Mouse (Mus musculus) subcutaneous adipose tissue, adult 2 months (tissue): ENCODE data around the gene Fam205c. TPM values are rescaled to one million over a fixed set of nuclear protein-coding genes. Genes with fewer than 3 reads are reported as not detected.

Source experiments
- polyA plus RNA-seq: library from polyadenylated mRNA; depleted of rRNA; stranded (reverse); fragments of >200 nt; gene quantifications from 2 replicates; pipeline ENCODE4 v1.2.3, GENCODE M21; 2012; ENCODE audit warnings: low replicate concordance; rRNA removed

The Fam205c gene
- not detected in 2 replicates for polyA plus RNA-seq

GRCm38 (mm10) chr4:42874134-42874533, at the start of gene Fam205c:
Fam205c (minus strand) TSS chr4:42874234.

GRCm38 (mm10) chr4:42916617-42917401, 42.8 kb upstream of the Fam205c start, which contains the start of gene Phf24:
Phf24 (plus strand) TSS chr4:42916660.

GRCm38 (mm10) chr4:42856671-42857070, 17.4 kb downstream of the Fam205c start, which contains the start of gene Gm12394:
Gm12394 (minus strand) TSS chr4:42856771.

DNA sequence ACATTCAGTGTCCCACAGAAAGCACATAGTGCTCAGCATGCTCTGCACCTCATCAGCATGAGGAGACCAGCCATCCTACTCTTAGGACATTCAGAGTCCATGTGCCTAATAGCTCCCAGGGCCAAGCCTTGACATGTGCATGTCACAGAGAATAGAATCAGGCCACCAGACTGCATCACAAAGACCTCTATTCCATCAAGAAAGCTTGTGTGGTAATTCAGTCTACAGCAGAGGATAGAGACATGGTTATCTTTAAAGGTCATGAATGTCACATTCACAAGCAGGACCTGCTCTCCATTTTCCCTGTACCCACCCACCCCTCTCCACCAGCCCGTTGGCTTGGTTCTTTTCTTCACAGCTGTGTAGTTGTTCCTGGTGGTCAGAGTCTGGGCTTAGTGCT, 20.2 kb downstream of the Fam205c start, which contains the start of gene Fam205a1:
Gene Fam205a1 (minus strand): TSS at position 101 of the 400 bp plus-strand sequence.

Other genes starting within 250 kb of the Fam205c start
- 1.3 and 1.9 TPM in 2 replicates for gene Gm2564, start 244.5 kb downstream of the Fam205c start, polyA plus RNA-seq
- not detected in 2 replicates for gene Ccl27b, start 219.0 kb downstream of the Fam205c start, polyA plus RNA-seq
- gene Il11ra2, start 212.3 kb downstream of the Fam205c start, polyA plus RNA-seq = 0.24 and 0.41 TPM in 2 replicates
- gene 4930578G10Rik, start 138.7 kb downstream of the Fam205c start, polyA plus RNA-seq = not detected in 2 replicates
- gene Ccl19, start 117.7 kb downstream of the Fam205c start, polyA plus RNA-seq = 2.1 and 5.2 TPM in 2 replicates
- 20.1 and 187 TPM in 2 replicates for gene Ccl21a, start 100.2 kb downstream of the Fam205c start, polyA plus RNA-seq
- not detected in 2 replicates for gene Fam205a1, start 20.3 kb downstream of the Fam205c start, polyA plus RNA-seq
- not detected in 2 replicates for gene Gm12394, start 17.5 kb downstream of the Fam205c start, polyA plus RNA-seq
- 0.39 and 1.5 TPM in 2 replicates for gene Phf24, start 42.4 kb upstream of the Fam205c start, polyA plus RNA-seq
- 9.8 and 24.7 TPM in 2 replicates for gene Dnajb5, start 75.6 kb upstream of the Fam205c start, polyA plus RNA-seq
- 0.11 TPM in 1 of 2 replicates, not detected in the other for gene 1700022I11Rik, start 95.4 kb upstream of the Fam205c start, polyA plus RNA-seq
- gene Vcp, start 126.3 kb upstream of the Fam205c start, polyA plus RNA-seq = 124 and 148 TPM in 2 replicates
- 12.9 and 16.2 TPM in 2 replicates for gene Fancg, start 136.3 kb upstream of the Fam205c start, polyA plus RNA-seq
- 13.7 and 24.9 TPM in 2 replicates for gene Pigo, start 151.6 kb upstream of the Fam205c start, polyA plus RNA-seq
- gene Stoml2, start 157.5 kb upstream of the Fam205c start, polyA plus RNA-seq = 95.5 and 108 TPM in 2 replicates
- 21.0 and 32.8 TPM in 2 replicates for gene Fam214b, start 172.0 kb upstream of the Fam205c start, polyA plus RNA-seq
- 11.3 and 13.1 TPM in 2 replicates for gene Unc13b, start 184.7 kb upstream of the Fam205c start, polyA plus RNA-seq